Mouse (Mus musculus): Measurements from ENCODE around the gene Minar1. TPM values are rescaled to one million over a fixed set of nuclear protein-coding genes. Genes with fewer than 3 reads are reported as not detected.

Minar1 gene
- polyA plus RNA-seq, 1 experiment from 2014 or later: 0.12 TPM

DNA sequence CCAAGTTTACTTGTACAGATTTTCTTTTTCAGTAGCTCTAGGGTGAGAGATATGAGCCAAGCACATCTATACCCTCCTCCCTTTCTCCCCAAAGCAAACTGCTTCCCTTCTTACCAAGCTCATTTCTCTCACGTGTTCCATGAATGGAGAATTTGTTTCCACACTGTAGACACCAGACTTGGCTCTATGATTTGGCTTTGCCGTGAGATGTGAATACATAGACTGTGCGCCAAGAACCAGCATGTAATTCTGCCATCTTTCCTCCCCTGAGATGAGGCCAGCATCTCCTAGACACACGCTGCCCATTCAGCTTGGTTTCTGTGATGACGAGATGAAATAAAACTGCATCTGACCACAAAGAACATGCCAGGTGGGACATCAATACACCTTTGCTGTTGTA lies 44.5 kb downstream of the Minar1 start:
- DNase-seq (ENCODE audit: low spot score) (no peak), ATAC-seq (replicated peaks; ENCODE audit: low FRiP score, low TSS enrichment, low read depth) (no peak)
- 87% methylated on average over 5 of the region's 5 CpGs for WGBS
- Histone ChIP-seq H3K27me3 (replicated peaks; ENCODE audit: control insufficient read depth, insufficient read depth, low read length) (no peaks in the 10 kb centered on the region), H3K36me3 (ENCODE audit: control insufficient read depth, insufficient read depth, low read length) (no peaks in the 10 kb centered on the region), H3K4me1 (replicated peaks; ENCODE audit: control insufficient read depth, insufficient read depth, low read length) (no peaks in the 10 kb centered on the region), H3K27ac (ENCODE audit: low read depth) (no peak overlapping the region), H3K9ac (ENCODE audit: low read length) (no peak overlapping the region), H3K9me3 (ENCODE audit: control insufficient read depth, low read length) (no peaks in the 10 kb centered on the region), H3K4me2 (ENCODE audit: low read length) (no peak overlapping the region), H3K4me3 (ENCODE audit: low read depth, low read length) (no peak overlapping the region)

- Histone ChIP-seq H3K4me1 (replicated peaks; ENCODE audit: control insufficient read depth, insufficient read depth, low read length) (no peaks in the 10 kb centered on the region), H3K4me3 (ENCODE audit: low read depth, low read length) (no peak overlapping the region), H3K4me2 (ENCODE audit: low read length) (no peak overlapping the region), H3K27ac (ENCODE audit: low read depth) (no peak overlapping the region), H3K9ac (ENCODE audit: low read length) (no peak overlapping the region), H3K27me3 (replicated peaks; ENCODE audit: control insufficient read depth, insufficient read depth, low read length) (no peaks in the 10 kb centered on the region), H3K36me3 (ENCODE audit: control insufficient read depth, insufficient read depth, low read length) (no peaks in the 10 kb centered on the region), H3K9me3 (ENCODE audit: control insufficient read depth, low read length) (no peaks in the 10 kb centered on the region)
- no peak for ATAC-seq (replicated peaks; ENCODE audit: low FRiP score, low TSS enrichment, low read depth)
- no peak for DNase-seq (ENCODE audit: low spot score)
- WGBS: 62% methylated on average over 2 of the region's 2 CpGs
Measured at GRCm38 (mm10) chr9:89552663-89553062, 70.3 kb downstream of the Minar1 start.

Other genes with a start within 250 kb of the Minar1 start
- 97.0 and 104 TPM in 2 replicates for gene Tmed3, start 81.9 kb upstream of the Minar1 start, polyA plus RNA-seq (2014; fragmentation: Nextera tagmentation; extraction: Ambion mirVana)
- 0.04 TPM in 1 of 2 replicates, not detected in the other for gene Ankrd34c, start 115.3 kb upstream of the Minar1 start, polyA plus RNA-seq (2014; fragmentation: Nextera tagmentation; extraction: Ambion mirVana)